Mouse (Mus musculus) macrophage (primary cell): ENCODE results near the gene Slc44a3. TPM values are rescaled to one million over a fixed set of nuclear protein-coding genes. Genes with fewer than 3 reads are reported as not detected.

Experiments
- H3K27ac ChIP-seq: fragments of 350-480 bp; formaldehyde crosslinking; 2 replicates; pipeline ENCODE4 v1.9.0; 2021
- H3K36me3 ChIP-seq: fragments of 350-480 bp; formaldehyde crosslinking; 2 replicates; pipeline ENCODE4 v1.9.0; 2021; ENCODE audit errors: inconsistent target
- H3K4me3 ChIP-seq: fragments of 350-480 bp; formaldehyde crosslinking; 2 replicates; pipeline ENCODE4 v1.9.0; 2021; ENCODE audit errors: inconsistent target
- H3K79me2 ChIP-seq: fragments of 350-480 bp; formaldehyde crosslinking; 2 replicates; pipeline ENCODE4 v1.9.0; 2021; ENCODE audit errors: inconsistent target
- WGBS: methylation state at CpG from one replicate; pipeline ENCODE4 v1.1.7; 2026; ENCODE audit warnings: inconsistent platforms; ENCODE audit not compliant: missing documents; 5-methylcytosine and 5-hydroxymethylcytosine counted together
- polyA plus RNA-seq: library from polyadenylated mRNA; stranded (reverse); fragments of 250-400 nt; gene quantifications from 3 replicates; pipeline ENCODE4 v1.2.4, GENCODE M21; 2018; ENCODE audit warnings: inconsistent platforms

The Slc44a3 gene
- polyA plus RNA-seq, 1 experiment from 2014 or later: not detected

- WGBS: 69% methylated on average over 4 of the region's 4 CpGs
- Histone ChIP-seq H3K36me3 (no peaks in the 10 kb centered on the region), H3K4me3 (no peak overlapping the region), H3K27ac (no peak overlapping the region), H3K79me2 (no peaks in the 10 kb centered on the region)
Measured at GRCm38 (mm10) chr3:121443861-121444271, 88.3 kb downstream of the Slc44a3 start.

GRCm38 (mm10) chr3:121442288-121442687 is 89.9 kb downstream of the Slc44a3 start:
- 70% methylated on average over 5 of the region's 5 CpGs for WGBS
- Histone ChIP-seq H3K27ac (no peak overlapping the region), H3K79me2 (no peaks in the 10 kb centered on the region), H3K4me3 (no peak overlapping the region), H3K36me3 (no peaks in the 10 kb centered on the region)

- no peak overlapping the region for H3K4me3 ChIP-seq
- no peak overlapping the region for H3K27ac ChIP-seq
- H3K36me3 ChIP-seq: no peaks in the 10 kb centered on the region
- WGBS: 98% methylated on average over 12 of the region's 12 CpGs
- H3K79me2 ChIP-seq: no peaks in the 10 kb centered on the region
Measured at GRCm38 (mm10) chr3:121441504-121441903, 90.7 kb downstream of the Slc44a3 start.

GRCm38 (mm10) chr3:121439623-121440161 is 92.5 kb downstream of the Slc44a3 start:
- Histone ChIP-seq H3K27ac (no peak overlapping the region), H3K4me3 (no peak overlapping the region), H3K36me3 (no peaks in the 10 kb centered on the region), H3K79me2 (no peaks in the 10 kb centered on the region)
- WGBS: 92% methylated on average over 11 of the region's 11 CpGs

- no peak overlapping the region for H3K27ac ChIP-seq
- H3K36me3 ChIP-seq: no peaks in the 10 kb centered on the region
- H3K4me3 ChIP-seq: no peak overlapping the region
- 69% methylated on average over 7 of the region's 7 CpGs for WGBS
- no peaks in the 10 kb centered on the region for H3K79me2 ChIP-seq
Measured at GRCm38 (mm10) chr3:121437996-121438395, 94.2 kb downstream of the Slc44a3 start.

GRCm38 (mm10) chr3:121437070-121437469 is 95.1 kb downstream of the Slc44a3 start:
- Histone ChIP-seq H3K36me3 (no peaks in the 10 kb centered on the region), H3K27ac (no peak overlapping the region)
- WGBS: 84% methylated on average over 7 of the region's 7 CpGs

GRCm38 (mm10) chr3:121435296-121435695 is 96.9 kb downstream of the Slc44a3 start:
- H3K27ac ChIP-seq: no peak overlapping the region
- H3K79me2 ChIP-seq: no peaks in the 10 kb centered on the region
- no peak overlapping the region for H3K4me3 ChIP-seq
- H3K36me3 ChIP-seq: no peaks in the 10 kb centered on the region
- 88% methylated on average over 5 of the region's 5 CpGs for WGBS

More at GRCm38 (mm10) chr3:121437070-121437469, 95.1 kb downstream of the Slc44a3 start:
- no peak overlapping the region for H3K4me3 ChIP-seq
- no peaks in the 10 kb centered on the region for H3K79me2 ChIP-seq

GRCm38 (mm10) chr3:121433968-121434533 is 98.2 kb downstream of the Slc44a3 start:
- 88% methylated on average over 8 of the region's 8 CpGs for WGBS
- Histone ChIP-seq H3K36me3 (no peaks in the 10 kb centered on the region), H3K27ac (no peak overlapping the region)

GRCm38 (mm10) chr3:121433359-121433758 is 98.8 kb downstream of the Slc44a3 start:
- H3K4me3 ChIP-seq: no peak overlapping the region
- H3K79me2 ChIP-seq: no peaks in the 10 kb centered on the region
- no peak overlapping the region for H3K27ac ChIP-seq
- no peaks in the 10 kb centered on the region for H3K36me3 ChIP-seq
- WGBS: 90% methylated on average over 6 of the region's 6 CpGs

More at GRCm38 (mm10) chr3:121433968-121434533, 98.2 kb downstream of the Slc44a3 start:
- H3K4me3 ChIP-seq: no peak overlapping the region
- H3K79me2 ChIP-seq: no peaks in the 10 kb centered on the region

GRCm38 (mm10) chr3:121430289-121430936 is 101.8 kb downstream of the Slc44a3 start:
- H3K4me3 ChIP-seq: no peak overlapping the region
- no peaks in the 10 kb centered on the region for H3K79me2 ChIP-seq
- WGBS: 93% methylated on average over 7 of the region's 7 CpGs
- H3K27ac ChIP-seq: no peak overlapping the region
- H3K36me3 ChIP-seq: no peaks in the 10 kb centered on the region

- 92% methylated on average over 3 of the region's 3 CpGs for WGBS
- no peaks in the 10 kb centered on the region for H3K79me2 ChIP-seq
- no peak overlapping the region for H3K27ac ChIP-seq
Measured at GRCm38 (mm10) chr3:121429469-121429868, 102.7 kb downstream of the Slc44a3 start.

GRCm38 (mm10) chr3:121428696-121429259 is 103.4 kb downstream of the Slc44a3 start:
- no peaks in the 10 kb centered on the region for H3K36me3 ChIP-seq
- WGBS: 95% methylated on average over 11 of the region's 11 CpGs
- no peaks in the 10 kb centered on the region for H3K79me2 ChIP-seq
- no peak overlapping the region for H3K4me3 ChIP-seq
- H3K27ac ChIP-seq: no peak overlapping the region

More at GRCm38 (mm10) chr3:121429469-121429868, 102.7 kb downstream of the Slc44a3 start:
- no peaks in the 10 kb centered on the region for H3K36me3 ChIP-seq
- no peak overlapping the region for H3K4me3 ChIP-seq

GRCm38 (mm10) chr3:121428230-121428629 is 104.0 kb downstream of the Slc44a3 start:
- H3K36me3 ChIP-seq: no peaks in the 10 kb centered on the region
- 41% methylated on average over 8 of the region's 8 CpGs for WGBS
- H3K27ac ChIP-seq: no peak overlapping the region
- H3K4me3 ChIP-seq: no peak overlapping the region
- H3K79me2 ChIP-seq: no peaks in the 10 kb centered on the region

- no peak overlapping the region for H3K4me3 ChIP-seq
- no peak overlapping the region for H3K27ac ChIP-seq
- 8% methylated on average over 13 of the region's 13 CpGs for WGBS
- H3K79me2 ChIP-seq: no peaks in the 10 kb centered on the region
- H3K36me3 ChIP-seq: no peaks in the 10 kb centered on the region
Measured at GRCm38 (mm10) chr3:121427520-121427908, 104.7 kb downstream of the Slc44a3 start.
